Mouse (Mus musculus) E14TG2a.4 (cell line): Measurements from ENCODE around the gene Pfkm.

Experiments used
- CTCF ChIP-seq: conservative IDR thresholded peaks from 2 replicates; pipeline ENCODE4 v1.5.1; 2014; ENCODE audit warnings: low read length
- POU5F1 ChIP-seq: IDR thresholded peaks from 2 replicates; pipeline ENCODE4 v1.6.1; 2014; ENCODE audit warnings: low read length, borderline replicate concordance

DNA sequence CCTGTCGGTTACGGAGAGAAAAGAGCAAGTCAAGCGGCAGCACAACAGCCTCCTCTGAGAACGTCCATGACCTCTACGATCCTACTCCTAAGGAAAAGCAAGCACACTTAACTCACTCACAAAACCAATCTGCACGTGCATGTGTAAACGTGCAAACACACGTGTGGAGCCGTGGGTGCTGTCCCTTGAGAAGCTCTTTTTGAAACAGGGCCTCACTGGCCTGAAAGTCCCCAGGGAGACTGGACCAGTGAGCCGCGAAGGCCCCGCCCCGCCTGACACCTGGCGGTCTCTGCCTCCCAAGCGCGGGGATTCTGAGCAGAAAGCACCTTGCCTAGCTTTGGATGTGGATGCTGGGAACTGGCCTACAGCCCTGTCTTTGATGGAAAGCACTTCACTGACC, 17.4 kb upstream of the Pfkm start:
- no peak for TF ChIP-seq CTCF
- TF ChIP-seq POU5F1, result no peak
